Comparison of ENCODE assay signal across 8 mouse cellular contexts in genomic region chr3:130103486-130103885, GRCm38 (mm10). TPM values are rescaled to one million over a fixed set of nuclear protein-coding genes. Genes with fewer than 3 reads are reported as not detected.
DNase-seq lines count a peak whose midpoint lies in the region; ATAC-seq and TF ChIP-seq lines count a peak whose summit lies in the region.

No protein-coding gene starts in this region.

- no peak overlapping the region for H3K9ac ChIP-seq in heart, postnatal 0 days (replicated peaks; ENCODE audit: low read depth, low read length)
- no peak overlapping the region for H3K9ac ChIP-seq in embryonic facial prominence, embryonic 11.5 days (replicated peaks; ENCODE audit: low read length)

- TF ChIP-seq EP300 in heart, postnatal 0 days (IDR thresholded peaks at IDR 0.05; ENCODE audit: low read depth), result no peak

- no peak for ATAC-seq in heart, postnatal 0 days (ENCODE audit: insufficient read depth, low read depth)
- ATAC-seq in embryonic facial prominence, embryonic 11.5 days (replicated peaks; ENCODE audit: insufficient number of reproducible peaks, low FRiP score, low TSS enrichment, low read depth), result no peak

- H3K36me3 ChIP-seq in heart, postnatal 0 days (replicated peaks; ENCODE audit: control insufficient read depth, insufficient read depth, low read length), result no peaks in the 10 kb centered on the region
- H3K36me3 ChIP-seq in embryonic facial prominence, embryonic 11.5 days (replicated peaks; ENCODE audit: control insufficient read depth, insufficient read depth, low read depth, low read length), result no peaks in the 10 kb centered on the region

- H3K9me3 ChIP-seq in heart, postnatal 0 days (replicated peaks; ENCODE audit: control insufficient read depth, low read length), result no peaks in the 10 kb centered on the region
- no peaks in the 10 kb centered on the region for H3K9me3 ChIP-seq in embryonic facial prominence, embryonic 11.5 days (replicated peaks; ENCODE audit: control insufficient read depth, low read length)

- TF ChIP-seq CTCF in heart, postnatal 0 days (IDR thresholded peaks at IDR 0.05; ENCODE audit: low read depth), result peak; percentile 22; the same call in 1 of the 2 replicates

- H3K27me3 ChIP-seq in heart, postnatal 0 days (ENCODE audit: control insufficient read depth, insufficient read depth, low read length), result no peaks in the 10 kb centered on the region
- H3K27me3 ChIP-seq in embryonic facial prominence, embryonic 11.5 days (ENCODE audit: control insufficient read depth, insufficient read depth, low read length), result no peaks in the 10 kb centered on the region

- DNase-seq in heart, postnatal 0 days (ENCODE audit: low spot score), result no peak
- DNase-seq in heart, adult 9 months (ENCODE audit: low spot score in 2 of 2), result no peak
- peak; percentile 21 for DNase-seq in right cerebral cortex, postnatal 14 days
- DNase-seq in right cerebral cortex, postnatal 10 days (ENCODE audit: low spot score in 2 of 2), result no peak
- peak; percentile 28 for DNase-seq in embryonic facial prominence, embryonic 11.5 days (ENCODE audit: low spot score)
- peak; percentile 23 to 68 for DNase-seq in spleen, postnatal 4 days (ENCODE audit: low spot score in 2 of 2)
- DNase-seq in frontal cortex, postnatal 36 days (ENCODE audit: low spot score in 2 of 2), result no peak
- no peak for DNase-seq in yolk sac, embryonic 10.5 days (ENCODE audit: low spot score)

- H3K4me2 ChIP-seq in heart, postnatal 0 days (ENCODE audit: low read depth, low read length), result no peak overlapping the region
- no peak overlapping the region for H3K4me2 ChIP-seq in embryonic facial prominence, embryonic 11.5 days (ENCODE audit: low read depth, low read length)

- H3K4me3 ChIP-seq in heart, postnatal 0 days (ENCODE audit: low read depth, low read length), result no peak overlapping the region
- no peak overlapping the region for H3K4me3 ChIP-seq in embryonic facial prominence, embryonic 11.5 days (ENCODE audit: low read depth, low read length)

- H3K27ac ChIP-seq in heart, postnatal 0 days (ENCODE audit: low read depth), result no peak overlapping the region
- no peak overlapping the region for H3K27ac ChIP-seq in embryonic facial prominence, embryonic 11.5 days (replicated peaks; ENCODE audit: low read depth, low read length)

- WGBS in heart, postnatal 0 days, result 74% methylated on average over 8 of the region's 8 CpGs
- WGBS in embryonic facial prominence, embryonic 11.5 days, result 71% methylated on average over 8 of the region's 8 CpGs

- peaks cover 5% of the 10 kb centered on the region; the same call in 1 of the 2 replicates for H3K4me1 ChIP-seq in heart, postnatal 0 days (ENCODE audit: control insufficient read depth, insufficient read depth)
- no peaks in the 10 kb centered on the region for H3K4me1 ChIP-seq in embryonic facial prominence, embryonic 11.5 days (ENCODE audit: control insufficient read depth, insufficient read depth, low read length)

RNA-seq across cellular contexts. Expression of gene Col25a1, which starts 27.8 kb away (rescaled TPM):
- 0.92 and 2.0 TPM in 2 replicates for total RNA-seq in heart, postnatal 0 days (2014; rRNA removed; ENCODE audit: low replicate concordance)
- polyA plus RNA-seq in heart, postnatal 0 days (2015; fragmentation: Nextera tagmentation; extraction: Ambion mirVana), result 0.67 and 0.71 TPM in 2 replicates
- polyA plus RNA-seq in embryonic facial prominence, embryonic 11.5 days (2014; fragmentation: Nextera tagmentation; extraction: Ambion mirVana), result 11.0 and 11.1 TPM in 2 replicates

RNA-seq across cellular contexts. Expression of gene Sec24b, which starts 42.1 kb away (rescaled TPM):
- 22.7 and 57.0 TPM in 2 replicates for total RNA-seq in heart, postnatal 0 days (2014; rRNA removed; ENCODE audit: low replicate concordance)
- 12.9 TPM in 2 replicates for polyA plus RNA-seq in heart, postnatal 0 days (2015; fragmentation: Nextera tagmentation; extraction: Ambion mirVana)
- polyA plus RNA-seq in embryonic facial prominence, embryonic 11.5 days (2014; fragmentation: Nextera tagmentation; extraction: Ambion mirVana), result 24.8 and 33.1 TPM in 2 replicates

Comparison
In these comparisons a context has a peak if more than half of its experiments do, and no peak if none do; other contexts are left out.
1. DNase-seq: peak in right cerebral cortex, postnatal 14 days (single experiment), embryonic facial prominence, embryonic 11.5 days (single experiment) and spleen, postnatal 4 days (2 of 2); none in heart, postnatal 0 days (single experiment), heart, adult 9 months (0 of 2), right cerebral cortex, postnatal 10 days (0 of 2), frontal cortex, postnatal 36 days (0 of 2) and yolk sac, embryonic 10.5 days (single experiment).